Mouse (Mus musculus): ENCODE results near the gene Cachd1. TPM values are rescaled to one million over a fixed set of nuclear protein-coding genes. Genes with fewer than 3 reads are reported as not detected.

The Cachd1 gene
- polyA plus RNA-seq, 1 experiment from 2014 or later, result 15.2 TPM

GRCm38 (mm10) chr4:100922816-100923554, 146.5 kb downstream of the Cachd1 start:
- H3K9ac ChIP-seq (replicated peaks; ENCODE audit: low read depth, low read length), result no peak overlapping the region
- no peak overlapping the region for H3K4me3 ChIP-seq (replicated peaks; ENCODE audit: low read length)
- no peak overlapping the region for H3K4me2 ChIP-seq (ENCODE audit: low read length)
- no peak for ATAC-seq
- 79% methylated on average over 11 of the region's 11 CpGs for WGBS
- no peaks in the 10 kb centered on the region for H3K36me3 ChIP-seq (ENCODE audit: control insufficient read depth, insufficient read depth)
- no peaks in the 10 kb centered on the region for H3K9me3 ChIP-seq (ENCODE audit: control insufficient read depth, low read length)
- H3K27me3 ChIP-seq (replicated peaks; ENCODE audit: control insufficient read depth, insufficient read depth, low read length), result no peaks in the 10 kb centered on the region
- H3K4me1 ChIP-seq (replicated peaks; ENCODE audit: control insufficient read depth, insufficient read depth, low read length), result peaks cover 5% of the 10 kb centered on the region; the same call in 1 of the 2 replicates
- no peak overlapping the region for H3K27ac ChIP-seq (ENCODE audit: low read length)

- H3K36me3 ChIP-seq (ENCODE audit: control insufficient read depth, insufficient read depth), result no peaks in the 10 kb centered on the region
- H3K27me3 ChIP-seq (replicated peaks; ENCODE audit: control insufficient read depth, insufficient read depth, low read length), result no peaks in the 10 kb centered on the region
- no peak overlapping the region for H3K9ac ChIP-seq (replicated peaks; ENCODE audit: low read depth, low read length)
- H3K4me1 ChIP-seq (replicated peaks; ENCODE audit: control insufficient read depth, insufficient read depth, low read length), result peaks cover 5% of the 10 kb centered on the region; the same call in 1 of the 2 replicates
- no peak overlapping the region for H3K4me3 ChIP-seq (replicated peaks; ENCODE audit: low read length)
- H3K9me3 ChIP-seq (ENCODE audit: control insufficient read depth, low read length), result no peaks in the 10 kb centered on the region
- 77% methylated on average over 6 of the region's 6 CpGs for WGBS
- no peak for ATAC-seq
- H3K27ac ChIP-seq (ENCODE audit: low read length), result no peak overlapping the region
- H3K4me2 ChIP-seq (ENCODE audit: low read length), result no peak overlapping the region
These were observed 147.1 kb downstream of the Cachd1 start for GRCm38 (mm10) chr4:100923598-100923997.

- no peaks in the 10 kb centered on the region for H3K27me3 ChIP-seq (replicated peaks; ENCODE audit: control insufficient read depth, insufficient read depth, low read length)
- H3K4me1 ChIP-seq (replicated peaks; ENCODE audit: control insufficient read depth, insufficient read depth, low read length), result peaks cover 5% of the 10 kb centered on the region; the same call in 1 of the 2 replicates
- ATAC-seq, result no peak
- 93% methylated on average over 4 of the region's 4 CpGs for WGBS
- no peak overlapping the region for H3K4me2 ChIP-seq (ENCODE audit: low read length)
- H3K4me3 ChIP-seq (replicated peaks; ENCODE audit: low read length), result no peak overlapping the region
- H3K9me3 ChIP-seq (ENCODE audit: control insufficient read depth, low read length), result no peaks in the 10 kb centered on the region
- H3K27ac ChIP-seq (ENCODE audit: low read length), result no peak overlapping the region
- H3K36me3 ChIP-seq (ENCODE audit: control insufficient read depth, insufficient read depth), result no peaks in the 10 kb centered on the region
- no peak overlapping the region for H3K9ac ChIP-seq (replicated peaks; ENCODE audit: low read depth, low read length)
These were observed 147.8 kb downstream of the Cachd1 start for GRCm38 (mm10) chr4:100924276-100924675.

- no peaks in the 10 kb centered on the region for H3K36me3 ChIP-seq (ENCODE audit: control insufficient read depth, insufficient read depth)
- no peak overlapping the region for H3K27ac ChIP-seq (ENCODE audit: low read length)
- no peak overlapping the region for H3K9ac ChIP-seq (replicated peaks; ENCODE audit: low read depth, low read length)
- H3K4me2 ChIP-seq (ENCODE audit: low read length), result no peak overlapping the region
- no peak for ATAC-seq
- peaks cover 5% of the 10 kb centered on the region; the same call in 1 of the 2 replicates for H3K4me1 ChIP-seq (replicated peaks; ENCODE audit: control insufficient read depth, insufficient read depth, low read length)
- no peaks in the 10 kb centered on the region for H3K9me3 ChIP-seq (ENCODE audit: control insufficient read depth, low read length)
- no peak overlapping the region for H3K4me3 ChIP-seq (replicated peaks; ENCODE audit: low read length)
- no peaks in the 10 kb centered on the region for H3K27me3 ChIP-seq (replicated peaks; ENCODE audit: control insufficient read depth, insufficient read depth, low read length)
- WGBS, result 95% methylated on average over 1 of the region's 1 CpGs
These were observed 148.7 kb downstream of the Cachd1 start for GRCm38 (mm10) chr4:100925153-100925552.

GRCm38 (mm10) chr4:100926608-100927007, 150.1 kb downstream of the Cachd1 start:
- Histone ChIP-seq H3K4me1 (replicated peaks; ENCODE audit: control insufficient read depth, insufficient read depth, low read length) (no peaks in the 10 kb centered on the region), H3K4me2 (ENCODE audit: low read length) (no peak overlapping the region), H3K36me3 (ENCODE audit: control insufficient read depth, insufficient read depth) (no peaks in the 10 kb centered on the region), H3K27me3 (replicated peaks; ENCODE audit: control insufficient read depth, insufficient read depth, low read length) (no peaks in the 10 kb centered on the region), H3K9me3 (ENCODE audit: control insufficient read depth, low read length) (no peaks in the 10 kb centered on the region), H3K4me3 (replicated peaks; ENCODE audit: low read length) (no peak overlapping the region), H3K27ac (ENCODE audit: low read length) (no peak overlapping the region), H3K9ac (replicated peaks; ENCODE audit: low read depth, low read length) (no peak overlapping the region)
- no peak for ATAC-seq
- 78% methylated on average over 3 of the region's 3 CpGs for WGBS

- 82% methylated on average over 2 of the region's 2 CpGs for WGBS
- Histone ChIP-seq H3K4me1 (replicated peaks; ENCODE audit: control insufficient read depth, insufficient read depth, low read length) (no peaks in the 10 kb centered on the region), H3K27ac (ENCODE audit: low read length) (no peak overlapping the region)
These were observed 150.6 kb downstream of the Cachd1 start for GRCm38 (mm10) chr4:100927059-100927458.

GRCm38 (mm10) chr4:100943689-100944088, 167.2 kb downstream of the Cachd1 start:
- H3K4me2 ChIP-seq (ENCODE audit: low read length), result no peak overlapping the region
- H3K4me1 ChIP-seq (replicated peaks; ENCODE audit: control insufficient read depth, insufficient read depth, low read length), result peaks cover 13% of the 10 kb centered on the region
- H3K4me3 ChIP-seq (replicated peaks; ENCODE audit: low read length), result no peak overlapping the region
- no peaks in the 10 kb centered on the region for H3K36me3 ChIP-seq (ENCODE audit: control insufficient read depth, insufficient read depth)
- WGBS, result 78% methylated on average over 7 of the region's 7 CpGs
- H3K9ac ChIP-seq (replicated peaks; ENCODE audit: low read depth, low read length), result no peak overlapping the region
- ATAC-seq, result no peak
- no peaks in the 10 kb centered on the region for H3K27me3 ChIP-seq (replicated peaks; ENCODE audit: control insufficient read depth, insufficient read depth, low read length)
- H3K27ac ChIP-seq (ENCODE audit: low read length), result no peak overlapping the region
- H3K9me3 ChIP-seq (ENCODE audit: control insufficient read depth, low read length), result no peaks in the 10 kb centered on the region

More at GRCm38 (mm10) chr4:100927059-100927458, 150.6 kb downstream of the Cachd1 start:
- no peaks in the 10 kb centered on the region for H3K36me3 ChIP-seq (ENCODE audit: control insufficient read depth, insufficient read depth)
- no peak overlapping the region for H3K4me2 ChIP-seq (ENCODE audit: low read length)
- H3K27me3 ChIP-seq (replicated peaks; ENCODE audit: control insufficient read depth, insufficient read depth, low read length), result no peaks in the 10 kb centered on the region
- no peak overlapping the region for H3K4me3 ChIP-seq (replicated peaks; ENCODE audit: low read length)
- H3K9me3 ChIP-seq (ENCODE audit: control insufficient read depth, low read length), result no peaks in the 10 kb centered on the region
- no peak for ATAC-seq
- H3K9ac ChIP-seq (replicated peaks; ENCODE audit: low read depth, low read length), result no peak overlapping the region

GRCm38 (mm10) chr4:100944276-100944675, 167.8 kb downstream of the Cachd1 start:
- no peak overlapping the region for H3K9ac ChIP-seq (replicated peaks; ENCODE audit: low read depth, low read length)
- H3K9me3 ChIP-seq (ENCODE audit: control insufficient read depth, low read length), result no peaks in the 10 kb centered on the region
- WGBS, result 82% methylated on average over 3 of the region's 3 CpGs
- no peaks in the 10 kb centered on the region for H3K27me3 ChIP-seq (replicated peaks; ENCODE audit: control insufficient read depth, insufficient read depth, low read length)
- peaks cover 13% of the 10 kb centered on the region for H3K4me1 ChIP-seq (replicated peaks; ENCODE audit: control insufficient read depth, insufficient read depth, low read length)
- no peak overlapping the region for H3K4me2 ChIP-seq (ENCODE audit: low read length)
- no peak overlapping the region for H3K4me3 ChIP-seq (replicated peaks; ENCODE audit: low read length)
- ATAC-seq, result no peak
- no peaks in the 10 kb centered on the region for H3K36me3 ChIP-seq (ENCODE audit: control insufficient read depth, insufficient read depth)
- no peak overlapping the region for H3K27ac ChIP-seq (ENCODE audit: low read length)

GRCm38 (mm10) chr4:100945171-100945899, 168.9 kb downstream of the Cachd1 start:
- Histone ChIP-seq H3K27me3 (replicated peaks; ENCODE audit: control insufficient read depth, insufficient read depth, low read length) (no peaks in the 10 kb centered on the region), H3K27ac (ENCODE audit: low read length) (peak overlapping the region; percentile 2; the same call in 1 of the 2 replicates), H3K4me1 (replicated peaks; ENCODE audit: control insufficient read depth, insufficient read depth, low read length) (peaks cover 13% of the 10 kb centered on the region), H3K4me2 (ENCODE audit: low read length) (no peak overlapping the region), H3K36me3 (ENCODE audit: control insufficient read depth, insufficient read depth) (no peaks in the 10 kb centered on the region), H3K9ac (replicated peaks; ENCODE audit: low read depth, low read length) (no peak overlapping the region), H3K9me3 (ENCODE audit: control insufficient read depth, low read length) (no peaks in the 10 kb centered on the region), H3K4me3 (replicated peaks; ENCODE audit: low read length) (no peak overlapping the region)
- peak; percentile 94 for ATAC-seq
- WGBS, result 59% methylated on average over 13 of the region's 13 CpGs
